Mouse (Mus musculus): ENCODE results near the gene Klhdc9. TPM values are rescaled to one million over a fixed set of nuclear protein-coding genes. Genes with fewer than 3 reads are reported as not detected.

Klhdc9 gene
- polyA plus RNA-seq, 1 experiment from 2014 or later = 0.63 TPM

DNA sequence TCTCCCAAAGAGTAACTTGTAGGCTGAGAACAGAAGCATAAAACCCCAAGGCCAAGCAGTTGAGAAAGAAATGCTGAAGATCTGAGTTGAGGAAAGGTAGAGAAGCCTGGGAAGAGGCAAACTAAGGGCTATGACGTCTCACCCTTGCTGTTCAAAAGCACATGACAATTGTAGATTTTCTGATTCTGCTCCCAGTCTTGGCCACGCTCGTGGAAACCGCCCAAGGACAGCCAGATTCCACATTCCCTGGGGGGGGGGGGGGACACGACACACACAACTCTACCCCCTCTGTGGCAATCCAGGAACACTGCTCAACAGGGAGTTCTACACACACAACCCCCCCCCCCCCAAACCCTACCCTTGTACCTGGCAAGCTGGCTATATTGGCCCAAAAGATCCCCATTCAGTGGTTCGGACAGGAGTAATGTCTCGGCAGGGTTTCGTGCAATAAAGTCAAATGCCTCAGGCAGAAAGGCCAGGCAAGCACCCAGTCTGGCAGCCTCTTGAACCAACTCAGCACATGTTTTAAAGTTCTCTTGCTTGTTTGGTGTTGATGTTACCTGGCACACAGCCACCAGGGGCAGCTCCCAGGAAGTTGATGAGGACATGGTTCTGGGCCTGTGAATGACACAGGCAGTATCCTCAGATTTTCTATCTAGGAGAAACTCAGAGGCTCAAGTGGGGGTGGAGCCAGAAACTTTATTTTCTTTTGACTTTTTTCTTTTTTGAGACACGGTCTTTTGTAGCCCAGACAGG is 16.5 kb downstream of the Klhdc9 start:
- Histone ChIP-seq H3K9me3 (ENCODE audit: control insufficient read depth, low read length) (peaks cover 5% of the 10 kb centered on the region), H3K4me2 (ENCODE audit: low read length) (peak overlapping the region; percentile 91; the same call in 1 of the 2 replicates), H3K4me1 (ENCODE audit: control insufficient read depth in 2 of 2, insufficient read depth in 2 of 2, low read length in 2 of 2) (peaks cover 5 to 13% of the 10 kb centered on the region in 2 experiments), H3K4me3 (ENCODE audit: control insufficient read depth in 1 of 2, insufficient read depth in 1 of 2, low read depth in 1 of 2, low read length in 2 of 2) (peak overlapping the region in 1 of 2 experiments; percentile 96; a peak in 1 of 4 replicates), H3K27ac (replicated peaks in 1 of 2; ENCODE audit: control insufficient read depth in 1 of 2, insufficient read depth in 1 of 2, low read depth in 2 of 2, low read length in 2 of 2) (no peak overlapping the region), H3K9ac (ENCODE audit: low read length) (no peak overlapping the region), H3K27me3 (ENCODE audit: control insufficient read depth, insufficient read depth, low read length) (no peaks in the 10 kb centered on the region), H3K36me3 (ENCODE audit: control insufficient read depth, insufficient read depth, low read length) (peaks cover 46% of the 10 kb centered on the region)
- no peak for ATAC-seq (ENCODE audit: insufficient number of reproducible peaks, insufficient read depth, low FRiP score, low read depth)
- WGBS = 75% methylated on average over 9 of the region's 9 CpGs

DNA sequence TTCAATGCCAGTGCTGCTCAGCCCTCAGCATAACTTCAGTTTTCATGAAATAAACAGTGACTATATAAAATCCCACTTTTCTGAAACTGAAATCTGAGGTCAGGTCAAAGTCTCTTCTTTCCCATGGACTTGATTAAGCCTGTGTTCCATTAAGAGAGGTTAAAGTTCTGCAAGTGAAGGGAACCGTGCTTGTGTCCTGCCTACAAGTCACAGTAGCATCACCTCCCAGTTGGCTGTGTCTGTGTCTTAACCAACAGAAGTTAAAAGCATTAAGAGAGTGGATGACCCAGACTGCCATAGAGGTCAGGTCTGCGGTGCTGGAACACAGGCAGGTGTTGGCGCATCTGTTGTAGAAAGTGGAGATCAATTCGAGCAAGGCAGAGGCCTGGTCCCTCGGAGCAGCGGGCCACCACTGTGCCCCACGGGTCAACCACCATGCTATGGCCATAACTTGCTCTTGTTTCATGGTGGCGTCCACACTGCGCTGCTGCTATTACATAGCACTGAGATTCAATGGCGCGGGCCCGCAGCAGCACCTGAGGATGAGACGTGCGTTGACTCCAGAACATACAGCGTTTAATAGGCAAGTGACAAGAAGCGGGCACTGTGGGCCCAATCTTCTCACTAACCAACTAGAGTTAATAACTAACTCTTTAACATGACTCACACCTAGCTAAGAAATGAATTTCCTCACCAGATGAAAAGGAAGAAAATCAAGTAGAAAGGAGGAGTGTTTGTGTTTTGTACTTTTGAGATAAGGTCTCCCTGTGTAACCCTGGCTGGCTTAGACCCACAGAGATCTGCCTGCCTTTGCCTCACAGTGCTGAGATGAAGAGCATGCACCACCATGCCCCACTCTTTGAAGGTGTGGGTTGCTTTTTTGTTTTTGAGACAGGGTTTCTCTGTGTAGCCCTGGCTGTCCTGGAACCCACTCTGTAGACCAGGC is 18.1 kb downstream of the Klhdc9 start:
- ATAC-seq (ENCODE audit: insufficient number of reproducible peaks, insufficient read depth, low FRiP score, low read depth) = no peak
- Histone ChIP-seq H3K9me3 (ENCODE audit: control insufficient read depth, low read length) (peaks cover 5% of the 10 kb centered on the region), H3K27ac (replicated peaks in 1 of 2; ENCODE audit: control insufficient read depth in 1 of 2, insufficient read depth in 1 of 2, low read depth in 2 of 2, low read length in 2 of 2) (no peak overlapping the region), H3K9ac (ENCODE audit: low read length) (no peak overlapping the region), H3K4me1 (ENCODE audit: control insufficient read depth in 2 of 2, insufficient read depth in 2 of 2, low read length in 2 of 2) (peaks cover 5 to 13% of the 10 kb centered on the region in 2 experiments), H3K36me3 (ENCODE audit: control insufficient read depth, insufficient read depth, low read length) (peaks cover 62% of the 10 kb centered on the region), H3K4me3 (ENCODE audit: control insufficient read depth in 1 of 2, insufficient read depth in 1 of 2, low read depth in 1 of 2, low read length in 2 of 2) (no peak overlapping the region), H3K27me3 (ENCODE audit: control insufficient read depth, insufficient read depth, low read length) (no peaks in the 10 kb centered on the region), H3K4me2 (ENCODE audit: low read length) (no peak overlapping the region)
- WGBS = 95% methylated on average over 16 of the region's 16 CpGs

DNA sequence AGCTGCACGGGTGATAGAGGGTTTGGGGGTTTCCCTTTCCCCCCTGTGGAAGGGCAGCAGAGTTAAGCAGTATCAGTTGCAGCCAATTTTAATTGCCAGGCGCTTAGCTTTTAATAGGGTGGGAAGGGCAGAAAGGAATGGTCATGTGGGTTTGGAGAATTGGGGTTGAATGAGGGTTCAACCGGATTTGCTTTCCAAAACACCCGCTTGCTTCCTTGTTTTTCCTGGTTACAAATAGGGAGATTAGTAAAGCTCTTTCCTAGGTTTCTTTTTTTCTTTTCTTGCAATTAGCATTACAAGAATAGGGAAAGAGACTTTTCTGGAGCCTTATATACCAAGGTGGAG is 30.4 kb downstream of the Klhdc9 start:
- peak overlapping the region; percentile 93 for H3K4me2 ChIP-seq (ENCODE audit: low read length)
- no peak for ATAC-seq (ENCODE audit: insufficient number of reproducible peaks, insufficient read depth, low FRiP score, low read depth)
- H3K27ac ChIP-seq (replicated peaks in 1 of 2; ENCODE audit: control insufficient read depth in 1 of 2, insufficient read depth in 1 of 2, low read depth in 2 of 2, low read length in 2 of 2) = peak overlapping the region; percentile 98
- H3K27me3 ChIP-seq (ENCODE audit: control insufficient read depth, insufficient read depth, low read length) = no peaks in the 10 kb centered on the region
- H3K9me3 ChIP-seq (ENCODE audit: control insufficient read depth, low read length) = no peaks in the 10 kb centered on the region
- H3K4me1 ChIP-seq (ENCODE audit: control insufficient read depth in 2 of 2, insufficient read depth in 2 of 2, low read length in 2 of 2) = peaks cover 0 to 46% of the 10 kb centered on the region in 2 experiments
- peak overlapping the region; percentile 80 to 88 for H3K4me3 ChIP-seq (ENCODE audit: control insufficient read depth in 1 of 2, insufficient read depth in 1 of 2, low read depth in 1 of 2, low read length in 2 of 2)
- 0% methylated on average over 4 of the region's 4 CpGs for WGBS
- peak overlapping the region; percentile 90 for H3K9ac ChIP-seq (ENCODE audit: low read length)
- H3K36me3 ChIP-seq (ENCODE audit: control insufficient read depth, insufficient read depth, low read length) = peaks cover 20% of the 10 kb centered on the region

DNA sequence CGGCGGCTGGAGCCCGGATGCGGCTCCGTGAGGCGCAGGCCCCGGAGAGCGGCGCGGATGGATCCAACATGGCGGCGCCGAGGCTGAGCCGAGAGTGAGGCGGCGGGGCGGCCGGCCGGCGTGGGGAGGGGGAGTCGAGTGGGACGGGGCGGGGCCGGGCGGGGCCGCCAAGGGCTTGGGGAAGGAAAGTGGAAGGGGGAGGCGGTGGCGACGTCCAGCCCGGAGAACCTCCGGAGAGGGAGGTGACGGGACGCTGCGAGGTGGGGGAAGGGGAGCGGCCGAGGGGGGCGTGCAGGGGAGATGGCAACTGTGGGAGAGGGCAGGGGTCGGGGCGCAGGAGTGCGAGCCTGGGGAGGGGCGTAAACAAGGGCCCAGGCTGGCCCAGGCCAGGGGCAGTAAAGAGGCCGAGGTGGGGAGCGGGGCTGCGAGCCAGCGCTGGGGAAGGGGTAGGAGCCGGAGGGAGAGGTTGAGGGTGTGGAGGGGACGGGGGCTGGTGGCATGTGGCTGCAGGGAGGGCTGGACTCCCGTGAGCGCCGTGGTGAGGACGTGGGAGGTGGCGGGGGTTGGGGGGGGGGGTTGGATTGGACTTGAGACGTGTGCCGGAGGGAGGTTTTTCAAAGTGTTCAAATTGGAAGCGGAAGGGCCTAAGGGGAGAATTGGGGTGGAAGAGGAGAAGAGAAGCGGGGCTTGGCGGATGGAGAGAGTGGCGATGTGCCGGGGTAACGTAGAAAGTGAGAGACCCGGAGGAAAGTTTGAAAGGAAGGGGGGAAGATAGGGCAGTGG is 31.0 kb downstream of the Klhdc9 start:
- Histone ChIP-seq H3K27ac (replicated peaks in 1 of 2; ENCODE audit: control insufficient read depth in 1 of 2, insufficient read depth in 1 of 2, low read depth in 2 of 2, low read length in 2 of 2) (peak overlapping the region; percentile 98), H3K9ac (ENCODE audit: low read length) (peak overlapping the region; percentile 90), H3K36me3 (ENCODE audit: control insufficient read depth, insufficient read depth, low read length) (peaks cover 20% of the 10 kb centered on the region), H3K27me3 (ENCODE audit: control insufficient read depth, insufficient read depth, low read length) (no peaks in the 10 kb centered on the region), H3K9me3 (ENCODE audit: control insufficient read depth, low read length) (no peaks in the 10 kb centered on the region), H3K4me2 (ENCODE audit: low read length) (peak overlapping the region; percentile 93), H3K4me1 (ENCODE audit: control insufficient read depth in 2 of 2, insufficient read depth in 2 of 2, low read length in 2 of 2) (peaks cover 0 to 46% of the 10 kb centered on the region in 2 experiments), H3K4me3 (ENCODE audit: control insufficient read depth in 1 of 2, insufficient read depth in 1 of 2, low read depth in 1 of 2, low read length in 2 of 2) (peak overlapping the region; percentile 80 to 88)
- 1% methylated on average over 59 of the region's 61 CpGs for WGBS
- peak; percentile 87 for ATAC-seq (ENCODE audit: insufficient number of reproducible peaks, insufficient read depth, low FRiP score, low read depth)

DNA sequence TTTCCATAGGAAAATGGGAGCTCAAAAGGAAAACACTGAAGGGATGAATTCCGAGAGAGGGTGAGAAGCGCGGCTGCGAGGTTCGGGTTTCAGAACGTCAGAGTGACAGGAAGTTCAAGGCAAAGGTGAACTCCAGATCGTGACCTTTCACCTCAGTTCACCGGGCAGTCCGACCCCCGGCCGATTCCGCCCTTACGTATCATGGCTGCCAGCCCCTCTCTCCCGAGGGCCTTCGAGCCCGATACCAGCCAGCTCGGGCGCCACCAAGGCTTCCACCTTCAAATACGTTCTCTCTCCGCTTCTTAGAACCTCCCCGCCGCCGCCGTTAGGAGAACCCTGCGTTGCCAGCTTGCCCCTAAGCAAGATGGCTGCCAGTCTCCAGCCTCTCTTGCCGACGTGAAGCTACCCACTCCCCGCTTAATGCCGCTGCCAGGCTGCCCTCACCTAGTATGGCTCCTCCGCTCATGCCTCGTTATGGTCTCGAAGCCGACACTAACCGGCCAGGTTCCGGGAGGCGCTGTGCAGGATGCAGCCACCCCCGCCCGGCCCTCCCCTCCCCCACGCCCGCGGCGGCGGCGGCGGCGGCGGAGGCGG is 31.7 kb downstream of the Klhdc9 start, which contains the start of gene Dedd:
Dedd (plus strand) TSS at position 307 of the 594 bp plus-strand sequence.
- under 1% methylated on average over 48 of the region's 48 CpGs for WGBS
- H3K27ac ChIP-seq (replicated peaks in 1 of 2; ENCODE audit: control insufficient read depth in 1 of 2, insufficient read depth in 1 of 2, low read depth in 2 of 2, low read length in 2 of 2) = peak within 1 kb of the TSS; percentile 98
- peaks cover 0 to 44% of the 10 kb centered on the region in 2 experiments for H3K4me1 ChIP-seq (ENCODE audit: control insufficient read depth in 2 of 2, insufficient read depth in 2 of 2, low read length in 2 of 2)
- peak within 1 kb of the TSS; percentile 80 to 88 for H3K4me3 ChIP-seq (ENCODE audit: control insufficient read depth in 1 of 2, insufficient read depth in 1 of 2, low read depth in 1 of 2, low read length in 2 of 2)
- peak within 1 kb of the TSS; percentile 93 for H3K4me2 ChIP-seq (ENCODE audit: low read length)
- peaks cover 20% of the 10 kb centered on the region for H3K36me3 ChIP-seq (ENCODE audit: control insufficient read depth, insufficient read depth, low read length)
- ATAC-seq (ENCODE audit: insufficient number of reproducible peaks, insufficient read depth, low FRiP score, low read depth) = peak; percentile 91
- no peaks in the 10 kb centered on the region for H3K27me3 ChIP-seq (ENCODE audit: control insufficient read depth, insufficient read depth, low read length)
- no peaks in the 10 kb centered on the region for H3K9me3 ChIP-seq (ENCODE audit: control insufficient read depth, low read length)
- peak within 1 kb of the TSS; percentile 90 for H3K9ac ChIP-seq (ENCODE audit: low read length)

DNA sequence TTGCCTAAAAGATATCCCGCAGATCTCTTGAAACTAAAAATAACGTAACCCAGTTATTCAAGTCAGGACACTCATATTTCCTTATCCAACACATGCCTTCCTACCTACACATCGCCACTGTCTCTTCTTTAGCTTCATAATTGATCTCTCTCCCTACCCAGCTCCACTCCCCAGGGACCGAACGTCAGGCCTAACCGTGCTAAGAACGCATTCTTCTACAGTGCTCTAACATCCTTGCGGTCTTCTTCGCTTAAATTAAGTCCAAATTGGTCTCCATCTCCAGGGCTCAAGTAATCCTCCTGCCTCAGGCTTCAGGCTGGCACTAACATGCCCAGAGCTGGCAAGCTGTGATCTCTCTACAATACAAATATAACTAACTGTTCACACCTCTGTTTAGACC is 32.4 kb downstream of the Klhdc9 start:
- H3K36me3 ChIP-seq (ENCODE audit: control insufficient read depth, insufficient read depth, low read length) = peaks cover 15% of the 10 kb centered on the region
- peaks cover 0 to 37% of the 10 kb centered on the region in 2 experiments; a peak in 3 of 4 replicates for H3K4me1 ChIP-seq (ENCODE audit: control insufficient read depth in 2 of 2, insufficient read depth in 2 of 2, low read length in 2 of 2)
- no peaks in the 10 kb centered on the region for H3K27me3 ChIP-seq (ENCODE audit: control insufficient read depth, insufficient read depth, low read length)
- H3K4me3 ChIP-seq (ENCODE audit: control insufficient read depth in 1 of 2, insufficient read depth in 1 of 2, low read depth in 1 of 2, low read length in 2 of 2) = peak overlapping the region; percentile 80 to 88
- no peak for ATAC-seq (ENCODE audit: insufficient number of reproducible peaks, insufficient read depth, low FRiP score, low read depth)
- 20% methylated on average over 9 of the region's 9 CpGs for WGBS
- peak overlapping the region; percentile 90 for H3K9ac ChIP-seq (ENCODE audit: low read length)
- no peaks in the 10 kb centered on the region for H3K9me3 ChIP-seq (ENCODE audit: control insufficient read depth, low read length)
- H3K4me2 ChIP-seq (ENCODE audit: low read length) = peak overlapping the region; percentile 93
- peak overlapping the region; percentile 98 for H3K27ac ChIP-seq (replicated peaks in 1 of 2; ENCODE audit: control insufficient read depth in 1 of 2, insufficient read depth in 1 of 2, low read depth in 2 of 2, low read length in 2 of 2)
